Mouse (Mus musculus): ENCODE measurements around the gene E130114P18Rik.

DNA sequence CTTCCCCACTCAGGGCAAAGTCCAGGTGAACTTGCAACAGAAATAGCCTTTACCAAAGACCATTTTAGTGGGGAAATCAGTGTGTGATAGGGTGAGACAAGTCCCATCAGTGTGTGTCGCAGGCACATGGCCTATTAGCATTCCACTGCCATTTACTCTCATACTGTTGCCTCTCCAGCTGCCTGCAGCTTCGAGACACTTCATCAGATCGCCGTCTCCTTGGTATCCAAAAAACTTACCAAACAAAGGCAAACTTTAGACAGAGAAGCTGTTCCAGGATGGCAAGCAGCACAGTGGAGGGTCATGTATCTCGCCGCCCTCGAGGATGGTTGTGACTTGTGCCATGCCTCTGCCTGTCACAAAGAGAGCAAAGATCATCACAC lies 87.5 kb downstream of the E130114P18Rik start:
- no peak for TF ChIP-seq CTCF (IDR thresholded peaks at IDR 0.05; ENCODE audit: borderline replicate concordance, insufficient read depth, low read depth, low read length)
- no peak for TF ChIP-seq POLR2A (IDR thresholded peaks at IDR 0.05; ENCODE audit: borderline replicate concordance, insufficient read depth, low read length)
